Mouse (Mus musculus): ENCODE results near the gene Tmem223. TPM values are rescaled to one million over a fixed set of nuclear protein-coding genes. Genes with fewer than 3 reads are reported as not detected.

Gene Tmem223
- total RNA-seq, 2 experiments from 2014 or later, result 79.6 to 84.2 TPM

- intact Hi-C loops (cut with DNase I), result no loop called here
- peak; percentile 84 to 87 for DNase-seq
Measured at GRCm38 (mm10) chr19:8798264-8798946, 27.6 kb downstream of the Tmem223 start, which contains the start of gene Polr2g. TSS of gene Polr2g (minus strand) at chr19:8798577.

GRCm38 (mm10) chr19:8798947-8799315 lies 28.1 kb downstream of the Tmem223 start:
- intact Hi-C loops (cut with DNase I), result no loop called here
- no peak for DNase-seq

- intact Hi-C loops (cut with DNase I), result no loop called here
- peak; percentile 87 to 90 for DNase-seq
Measured at GRCm38 (mm10) chr19:8802130-8802821, 31.5 kb downstream of the Tmem223 start, which contains the start of gene Zbtb3. TSS of gene Zbtb3 (plus strand) at chr19:8802555.

- no peak for DNase-seq
- intact Hi-C loops (cut with DNase I), result no loop called here
Measured at GRCm38 (mm10) chr19:8803204-8803780, 32.5 kb downstream of the Tmem223 start.

GRCm38 (mm10) chr19:8803879-8804660 lies 33.3 kb downstream of the Tmem223 start:
- DNase-seq, result no peak
- intact Hi-C loops (cut with DNase I), result no loop called here

GRCm38 (mm10) chr19:8806810-8807209 lies 36.0 kb downstream of the Tmem223 start:
- intact Hi-C loops (cut with DNase I), result no loop called here
- DNase-seq, result no peak

- intact Hi-C loops (cut with DNase I), result no loop called here
- DNase-seq, result no peak
Measured at GRCm38 (mm10) chr19:8815812-8816211, 45.0 kb downstream of the Tmem223 start.

- no peak for DNase-seq
- intact Hi-C loops (cut with DNase I), result no loop called here
Measured at GRCm38 (mm10) chr19:8817001-8817400, 46.2 kb downstream of the Tmem223 start.

GRCm38 (mm10) chr19:8818301-8818798 lies 47.6 kb downstream of the Tmem223 start:
- intact Hi-C loops (cut with DNase I), result no loop called here
- DNase-seq, result no peak

- intact Hi-C loops (cut with DNase I), result no loop called here
- DNase-seq, result peak; percentile 89 to 91
Measured at GRCm38 (mm10) chr19:8818801-8819595, 48.2 kb downstream of the Tmem223 start, which contains the start of gene Ttc9c. TSS of gene Ttc9c (minus strand) at chr19:8819333.

GRCm38 (mm10) chr19:8819596-8820423 lies 49.0 kb downstream of the Tmem223 start, which contains the start of gene Hnrnpul2:
TSS of gene Hnrnpul2 (plus strand) at chr19:8820010.
- peak; percentile 97 for DNase-seq
- intact Hi-C loops (cut with DNase I), result no loop called here

- DNase-seq, result peak in 1 of 2 experiments; percentile 29
- intact Hi-C loops (cut with DNase I), result no loop called here
Measured at GRCm38 (mm10) chr19:8820424-8820956, 49.7 kb downstream of the Tmem223 start.

GRCm38 (mm10) chr19:8821146-8821545 lies 50.4 kb downstream of the Tmem223 start:
- intact Hi-C loops (cut with DNase I), result no loop called here

More at GRCm38 (mm10) chr19:8821146-8821545, 50.4 kb downstream of the Tmem223 start:
- DNase-seq, result no peak

Small RNA genes within 50 kb of the gene (microRNA-seq; reads per million reads assigned to microRNA genes)
- 0 reads per million in 2 experiments for gene Mir6992

Other genes starting within 250 kb of the Tmem223 start
- not detected for gene Slc22a8, start 179.7 kb upstream of the Tmem223 start, total RNA-seq (2021)
- not detected for gene Slc22a6, start 153.0 kb upstream of the Tmem223 start, total RNA-seq (2021)
- not detected for gene Chrm1, start 107.2 kb upstream of the Tmem223 start, total RNA-seq (2021)
- 10 to 100 TPM; 27.9 to 30.0 TPM for gene Slc3a2, start 47.6 kb upstream of the Tmem223 start, total RNA-seq (2021)
- gene Wdr74, start 35.2 kb upstream of the Tmem223 start, total RNA-seq (2021), result 10 to 100 TPM; 15.2 to 20.4 TPM
- under 1 TPM in 1 of 2 experiments, not detected in 1; 0.66 TPM for gene 1700092M07Rik, start 30.3 kb upstream of the Tmem223 start, total RNA-seq (2021)
- 10 to 100 TPM; 19.0 to 19.9 TPM for gene Stx5a, start 29.6 kb upstream of the Tmem223 start, total RNA-seq (2021)
- 10 to 100 TPM; 24.1 to 32.9 TPM for gene Nxf1, start 13.9 kb upstream of the Tmem223 start, total RNA-seq (2021)
- gene Tmem179b, start 3.5 kb downstream of the Tmem223 start, total RNA-seq (2021), result 1 to 10 TPM; 6.1 to 8.2 TPM
- gene Taf6l, start 15.4 kb downstream of the Tmem223 start, total RNA-seq (2021), result 1 to 10 TPM; 4.6 to 4.9 TPM
- gene Polr2g, start 27.6 kb downstream of the Tmem223 start, total RNA-seq (2021), result 10 to 100 TPM; 32.0 to 35.4 TPM
- under 1 TPM; 0.42 to 0.74 TPM for gene Zbtb3, start 31.6 kb downstream of the Tmem223 start, total RNA-seq (2021)
- 1 to 10 TPM; 9.2 TPM for gene Ttc9c, start 48.3 kb downstream of the Tmem223 start, total RNA-seq (2021)
- 10 to 100 TPM; 31.0 to 36.6 TPM for gene Hnrnpul2, start 49.0 kb downstream of the Tmem223 start, total RNA-seq (2021)
- 1 to 10 TPM in 1 of 2 experiments, not detected in 1; 1.4 TPM for gene AC129217.1, start 58.8 kb downstream of the Tmem223 start, total RNA-seq (2021)
- 10 to 100 TPM; 15.9 to 17.8 TPM for gene Bscl2, start 66.5 kb downstream of the Tmem223 start, total RNA-seq (2021)
- gene Gng3, start 68.2 kb downstream of the Tmem223 start, total RNA-seq (2021), result not detected
- gene Lrrn4cl, start 79.8 kb downstream of the Tmem223 start, total RNA-seq (2021), result 1 to 10 TPM; 5.8 to 8.8 TPM
- gene Ubxn1, start 100.5 kb downstream of the Tmem223 start, total RNA-seq (2021), result 100 to 1,000 TPM; 197 to 321 TPM
- 10 to 100 TPM; 56.4 to 67.2 TPM for gene Uqcc3, start 109.9 kb downstream of the Tmem223 start, total RNA-seq (2021)
- gene Lbhd1, start 112.7 kb downstream of the Tmem223 start, total RNA-seq (2021), result 1 to 10 TPM; 3.5 TPM
- gene Gm49403, start 112.9 kb downstream of the Tmem223 start, total RNA-seq (2021), result not detected
- 10 to 100 TPM; 15.6 to 17.1 TPM for gene 1810009A15Rik, start 117.9 kb downstream of the Tmem223 start, total RNA-seq (2021)
- under 1 TPM in 1 of 2 experiments, not detected in 1; 0.84 TPM for gene Gm49416, start 117.9 kb downstream of the Tmem223 start, total RNA-seq (2021)
- 1 to 10 TPM; 8.4 to 9.4 TPM for gene Ints5, start 122.0 kb downstream of the Tmem223 start, total RNA-seq (2021)
- 10 to 100 TPM; 19.3 to 19.9 TPM for gene Ganab, start 127.1 kb downstream of the Tmem223 start, total RNA-seq (2021)
- gene B3gat3, start 149.4 kb downstream of the Tmem223 start, total RNA-seq (2021), result 10 to 100 TPM; 28.3 to 31.2 TPM
- 10 to 100 TPM in 1 of 2 experiments, 1 to 10 TPM in 1; 6.9 to 11.0 TPM for gene Rom1, start 158.4 kb downstream of the Tmem223 start, total RNA-seq (2021)
- gene Eml3, start 158.6 kb downstream of the Tmem223 start, total RNA-seq (2021), result 1 to 10 TPM; 5.1 to 7.3 TPM
- 10 to 100 TPM; 19.4 to 24.1 TPM for gene Mta2, start 170.9 kb downstream of the Tmem223 start, total RNA-seq (2021)
- 1 to 10 TPM; 6.0 to 7.7 TPM for gene Tut1, start 182.9 kb downstream of the Tmem223 start, total RNA-seq (2021)
- gene Eef1g, start 196.0 kb downstream of the Tmem223 start, total RNA-seq (2021), result 100 to 1,000 TPM; 441 to 447 TPM
- 100 to 1,000 TPM; 171 to 208 TPM for gene Ahnak, start 218.3 kb downstream of the Tmem223 start, total RNA-seq (2021)

Data from gastrocnemius, postnatal 36 days (tissue).